Mouse (Mus musculus) limb, embryonic 11.5 days (tissue): ENCODE data around the gene Atp5c1. TPM values are rescaled to one million over a fixed set of nuclear protein-coding genes. Genes with fewer than 3 reads are reported as not detected.
A peak's percentile ranks its signal among the peaks of the same experiment; 100 is the strongest.

Experiments
- ATAC-seq: fragments of 200-750 bp; cut with Nextera tagmentation; 2 replicates; pipeline ENCODE4 v1.8.0; 2017; ENCODE audit warnings: low read depth; ENCODE audit not compliant: insufficient number of reproducible peaks, low FRiP score, low TSS enrichment
- DNase-seq: peaks from one replicate; pipeline ENCODE4 v3.0.0-alpha.2; 2015; ENCODE audit warnings: low spot score
- H3K27ac ChIP-seq: fragments of 300-500 bp; sonication (generic); replicated peaks from 2 replicates; pipeline ENCODE4 v1.5.1; 2014; ENCODE audit warnings: low read depth, mild to moderate bottlenecking, low read length
- H3K27me3 ChIP-seq: fragments of 300-500 bp; sonication (generic); 2 replicates; pipeline ENCODE4 v1.6.1; 2014; ENCODE audit warnings: mild to moderate bottlenecking, low read length, mixed read lengths; ENCODE audit not compliant: control insufficient read depth, insufficient read depth
- H3K36me3 ChIP-seq: fragments of 300-500 bp; sonication (generic); 2 replicates; pipeline ENCODE4 v1.6.1; 2014; ENCODE audit warnings: mild to moderate bottlenecking, low read length, moderate library complexity, mixed read lengths; ENCODE audit not compliant: control insufficient read depth, insufficient read depth
- H3K4me1 ChIP-seq: fragments of 300-500 bp; sonication (generic); 2 replicates; pipeline ENCODE4 v1.6.1; 2014; ENCODE audit warnings: low read length, mixed read lengths; ENCODE audit not compliant: control insufficient read depth, insufficient read depth
- H3K4me2 ChIP-seq: fragments of 300-500 bp; sonication (generic); 2 replicates; pipeline ENCODE4 v1.6.1; 2014; ENCODE audit warnings: low read depth, mild to moderate bottlenecking, moderate library complexity; ENCODE audit not compliant: severe bottlenecking
- H3K4me3 ChIP-seq: fragments of 300-500 bp; sonication (generic); 2 replicates; pipeline ENCODE4 v1.5.1; 2014; ENCODE audit warnings: low read depth, low read length
- H3K9ac ChIP-seq: fragments of 300-500 bp; sonication (generic); 2 replicates; pipeline ENCODE4 v1.6.1; 2014; ENCODE audit warnings: mild to moderate bottlenecking, low read length
- H3K9me3 ChIP-seq: fragments of 300-500 bp; sonication (generic); 2 replicates; pipeline ENCODE4 v1.6.1; 2016; ENCODE audit warnings: low read length; ENCODE audit not compliant: control insufficient read depth
- WGBS: fragments of 180-500 bp; shearing (Covaris S2); extraction: QIAGEN DNeasy Blood & Tissue Kit; methylation state at CpG from one replicate; pipeline ENCODE4 v1.1.7; 2014; 5-methylcytosine and 5-hydroxymethylcytosine counted together
- polyA plus RNA-seq: library from polyadenylated mRNA; unstranded; fragments of >200 nt; fragmentation: Nextera tagmentation; extraction: Ambion mirVana; gene quantifications from 2 replicates; pipeline ENCODE4 v1.2.1, GENCODE M21; 2014

Atp5c1 gene
- polyA plus RNA-seq, 1 experiment from 2014 or later: 607 TPM

DNA sequence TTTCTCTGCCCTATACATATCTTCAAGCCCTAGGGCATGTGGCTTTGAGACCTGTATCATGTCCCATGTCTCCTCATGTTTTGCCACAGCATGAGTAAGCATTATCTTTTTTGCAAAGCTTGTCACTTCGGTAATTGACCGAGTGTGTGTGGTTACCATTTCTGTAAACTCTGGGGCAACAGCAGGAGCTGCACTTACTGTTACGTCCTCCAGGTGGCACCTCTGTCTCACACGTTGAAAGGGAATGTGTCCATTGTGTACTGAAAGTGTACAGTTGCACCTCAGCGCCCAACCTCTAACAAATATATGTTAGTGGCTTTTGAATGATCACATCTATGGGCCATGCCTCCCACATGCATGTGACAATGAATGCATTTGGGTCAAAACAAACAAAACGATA lies 20.9 kb upstream of the Atp5c1 start:
- H3K4me2 ChIP-seq: no peak overlapping the region
- no peak overlapping the region for H3K4me3 ChIP-seq
- H3K9ac ChIP-seq: no peak overlapping the region
- ATAC-seq: no peak
- peak; percentile 57 for DNase-seq
- no peaks in the 10 kb centered on the region for H3K27me3 ChIP-seq
- no peaks in the 10 kb centered on the region for H3K9me3 ChIP-seq
- no peaks in the 10 kb centered on the region for H3K36me3 ChIP-seq
- no peak overlapping the region for H3K27ac ChIP-seq
- 47% methylated on average over 6 of the region's 6 CpGs for WGBS
- no peaks in the 10 kb centered on the region for H3K4me1 ChIP-seq

DNA sequence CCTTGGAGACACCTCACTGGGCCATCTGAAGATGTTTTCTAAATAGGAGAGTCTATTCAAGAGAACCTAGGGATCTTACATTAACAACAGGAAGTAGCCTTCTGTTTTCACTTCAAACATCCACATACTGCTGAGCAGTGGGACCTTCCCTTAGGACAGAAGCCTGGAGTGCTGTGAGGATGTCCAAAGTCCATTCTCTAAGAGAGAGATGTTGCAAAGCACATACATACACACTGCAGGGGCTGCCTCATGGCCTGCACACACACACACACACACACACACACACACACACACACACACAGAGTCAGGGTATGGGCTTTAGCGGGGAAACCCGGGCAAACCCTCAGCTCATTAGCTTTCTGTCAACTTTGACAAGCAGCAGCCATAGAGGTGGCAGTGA lies 20.2 kb upstream of the Atp5c1 start:
- ATAC-seq (no peak), DNase-seq (no peak)
- Histone ChIP-seq H3K27ac (no peak overlapping the region), H3K4me2 (no peak overlapping the region), H3K4me3 (no peak overlapping the region), H3K36me3 (no peaks in the 10 kb centered on the region), H3K9ac (no peak overlapping the region), H3K4me1 (no peaks in the 10 kb centered on the region), H3K9me3 (no peaks in the 10 kb centered on the region), H3K27me3 (no peaks in the 10 kb centered on the region)
- 72% methylated on average over 2 of the region's 2 CpGs for WGBS

DNA sequence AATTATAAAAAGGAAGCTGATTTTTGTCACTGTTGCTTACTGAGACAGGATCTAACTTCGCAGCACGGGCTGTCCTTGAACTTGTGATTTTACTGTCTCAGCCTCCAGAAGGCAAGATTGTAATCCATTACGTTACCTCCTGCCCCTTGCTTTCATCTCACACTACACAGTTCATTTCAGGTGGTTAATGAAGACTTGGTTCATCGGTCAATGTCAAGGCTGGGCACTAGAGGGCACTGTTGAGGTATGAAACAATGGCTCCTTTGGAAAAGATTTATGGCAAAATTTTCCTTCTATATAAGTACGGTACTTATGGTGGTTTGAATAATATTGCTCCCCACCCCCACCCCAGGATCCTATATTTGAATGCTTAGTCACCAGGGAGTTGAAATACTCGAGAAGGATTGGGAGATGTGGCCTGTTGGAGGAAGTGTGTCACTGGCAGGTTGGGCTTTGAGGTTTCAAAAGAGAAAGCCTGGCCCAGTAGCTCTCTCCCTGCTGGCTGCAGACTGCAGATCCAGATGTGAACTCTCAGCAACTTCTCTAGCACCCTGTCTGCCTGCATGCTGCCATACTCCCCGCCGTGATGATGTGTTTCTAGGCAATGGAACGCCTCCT lies 18.4 kb upstream of the Atp5c1 start:
- WGBS: 32% methylated on average over 9 of the region's 9 CpGs
- Histone ChIP-seq H3K4me3 (no peak overlapping the region), H3K9ac (no peak overlapping the region), H3K36me3 (peaks cover 4% of the 10 kb centered on the region; the same call in 1 of the 2 replicates), H3K27ac (no peak overlapping the region), H3K9me3 (no peaks in the 10 kb centered on the region), H3K4me1 (no peaks in the 10 kb centered on the region), H3K4me2 (no peak overlapping the region), H3K27me3 (no peaks in the 10 kb centered on the region)
- DNase-seq (peak; percentile 77), ATAC-seq (no peak; the same call in 1 of the 2 replicates)

DNA sequence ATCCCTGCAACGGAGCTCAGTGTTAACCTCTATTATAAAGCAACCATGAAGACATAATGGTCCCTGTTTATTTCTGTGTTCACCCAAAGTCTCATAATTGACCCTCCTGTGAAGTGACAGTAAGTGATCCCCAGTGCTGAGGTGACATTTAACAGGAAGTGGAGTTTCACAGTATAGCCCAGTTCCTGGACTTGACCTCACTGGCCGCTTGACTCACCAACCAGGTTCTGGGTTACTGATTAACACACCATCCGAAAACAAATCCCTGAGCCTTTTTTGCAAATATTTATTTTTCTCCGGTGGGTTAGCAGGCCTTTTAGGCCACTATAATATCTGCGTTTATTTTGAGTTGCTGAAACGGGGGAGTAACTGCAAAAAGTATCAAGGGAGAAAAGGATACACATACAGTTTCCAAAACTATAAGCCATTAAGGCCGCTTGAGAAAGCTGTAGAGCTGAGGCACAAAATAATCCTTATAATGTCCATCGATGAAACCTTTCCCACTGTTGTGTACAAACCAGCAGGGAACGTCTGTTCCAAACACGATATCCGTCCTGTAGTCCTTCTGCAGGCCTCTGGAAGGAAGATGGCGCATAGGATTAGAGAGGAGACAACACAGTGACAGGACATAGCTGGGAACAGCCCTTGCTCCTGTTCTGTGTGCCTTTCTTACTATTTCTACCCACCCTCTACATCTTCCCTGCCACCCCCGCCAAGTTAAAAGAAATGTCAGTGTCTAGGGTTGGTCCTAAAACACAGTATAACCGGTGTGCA lies 14.2 kb upstream of the Atp5c1 start:
- Histone ChIP-seq H3K27me3 (no peaks in the 10 kb centered on the region), H3K4me1 (no peaks in the 10 kb centered on the region), H3K4me3 (no peak overlapping the region), H3K36me3 (peaks cover 19% of the 10 kb centered on the region), H3K27ac (no peak overlapping the region), H3K9ac (no peak overlapping the region), H3K9me3 (no peaks in the 10 kb centered on the region), H3K4me2 (no peak overlapping the region)
- ATAC-seq (no peak), DNase-seq (no peak)
- WGBS: 91% methylated on average over 14 of the region's 14 CpGs

DNA sequence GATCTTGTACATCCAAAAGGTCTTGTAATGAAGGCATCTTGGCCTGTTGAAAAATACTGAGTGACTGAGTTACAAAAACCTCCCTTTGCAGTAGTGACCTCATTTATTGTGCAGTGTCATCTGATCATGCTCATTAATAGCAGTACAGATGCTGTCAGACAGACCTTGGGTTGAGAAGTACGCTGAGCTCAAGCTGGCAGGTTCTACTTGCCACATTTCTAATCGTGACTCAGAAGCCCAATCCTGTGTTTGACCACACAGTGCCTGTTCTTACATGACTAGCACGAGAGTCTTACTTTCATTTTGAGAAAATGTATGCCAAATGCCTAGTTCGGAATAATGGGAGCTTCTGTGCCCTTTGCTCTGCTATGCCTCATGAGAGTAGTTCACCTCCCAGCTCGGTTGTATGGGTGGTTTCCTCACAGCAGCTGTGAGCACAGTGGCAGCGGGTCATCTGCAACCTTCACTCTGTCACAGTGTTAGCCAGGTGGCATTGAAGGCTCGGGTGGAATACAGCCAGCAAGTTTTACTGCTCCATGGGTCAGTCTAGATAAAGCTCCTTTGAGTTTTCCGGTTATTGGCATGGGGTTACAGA lies 7.0 kb upstream of the Atp5c1 start:
- ATAC-seq (no peak), DNase-seq (no peak)
- Histone ChIP-seq H3K4me2 (no peak overlapping the region), H3K27ac (no peak overlapping the region), H3K36me3 (peaks cover 14% of the 10 kb centered on the region), H3K4me3 (no peak overlapping the region), H3K27me3 (no peaks in the 10 kb centered on the region), H3K9me3 (no peaks in the 10 kb centered on the region), H3K4me1 (no peaks in the 10 kb centered on the region), H3K9ac (no peak overlapping the region)
- WGBS: 89% methylated on average over 8 of the region's 8 CpGs

DNA sequence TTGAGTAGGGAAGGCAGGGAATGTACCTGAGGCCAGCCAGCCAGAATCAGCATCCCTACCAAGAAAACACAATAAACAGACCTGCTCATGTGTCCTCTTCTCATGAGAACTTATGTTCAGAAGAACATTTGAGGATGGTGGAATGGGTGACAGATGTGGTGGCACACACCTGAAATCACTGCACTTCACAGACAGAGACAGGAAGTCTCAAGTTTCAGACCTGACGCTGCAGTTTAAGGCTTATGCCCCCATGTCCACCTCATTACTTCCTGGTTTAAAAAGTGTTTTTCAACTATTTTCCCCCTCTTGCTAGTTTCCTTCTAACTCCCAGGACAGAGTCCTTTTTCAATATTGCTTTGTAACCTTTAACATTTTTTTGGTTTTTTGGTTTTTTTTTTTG lies 2.4 kb upstream of the Atp5c1 start:
- no peaks in the 10 kb centered on the region for H3K27me3 ChIP-seq
- peaks cover 11% of the 10 kb centered on the region; the same call in 1 of the 2 replicates for H3K4me1 ChIP-seq
- H3K9me3 ChIP-seq: no peaks in the 10 kb centered on the region
- no peak overlapping the region for H3K9ac ChIP-seq
- peaks cover 3% of the 10 kb centered on the region; the same call in 1 of the 2 replicates for H3K36me3 ChIP-seq
- DNase-seq: no peak
- H3K27ac ChIP-seq: no peak overlapping the region
- no peak overlapping the region for H3K4me3 ChIP-seq
- no peak for ATAC-seq
- H3K4me2 ChIP-seq: no peak overlapping the region
- WGBS: 34% methylated on average over 1 of the region's 1 CpGs

DNA sequence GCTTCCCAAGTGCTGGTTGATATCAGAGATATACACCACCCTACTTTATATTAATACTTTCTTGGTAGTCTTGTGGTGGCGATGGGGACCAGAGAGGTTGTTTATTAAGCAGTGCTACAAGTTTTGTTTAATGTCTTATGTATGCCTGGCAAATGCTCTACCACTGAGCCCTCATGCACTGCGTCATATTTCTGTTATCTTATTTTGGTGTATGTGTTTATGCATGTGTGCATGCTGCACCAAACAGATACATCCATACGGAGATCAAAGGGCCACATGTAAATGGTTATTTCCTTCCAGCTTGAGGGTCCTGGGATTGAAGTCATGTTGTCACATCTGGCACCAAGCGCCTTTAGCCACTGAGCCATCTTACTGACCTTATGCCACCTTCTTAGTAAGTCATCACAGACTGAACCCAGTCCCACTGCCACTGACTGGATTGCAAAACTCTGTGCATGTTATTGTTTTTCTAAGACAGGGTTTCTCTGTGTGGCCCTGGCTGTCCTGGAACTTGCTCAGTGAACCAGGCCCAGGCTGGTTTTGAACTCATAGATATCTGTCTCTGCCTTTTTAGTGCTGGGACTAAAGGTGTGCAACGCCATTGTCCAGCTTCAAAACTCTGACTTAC lies 1.3 kb upstream of the Atp5c1 start:
- ATAC-seq (no peak), DNase-seq (no peak)
- Histone ChIP-seq H3K27me3 (no peaks in the 10 kb centered on the region), H3K27ac (no peak overlapping the region), H3K36me3 (no peaks in the 10 kb centered on the region), H3K9ac (no peak overlapping the region), H3K4me2 (peak overlapping the region; percentile 60), H3K4me1 (peaks cover 11% of the 10 kb centered on the region; the same call in 1 of the 2 replicates), H3K4me3 (peak overlapping the region; percentile 70), H3K9me3 (no peaks in the 10 kb centered on the region)
- 82% methylated on average over 5 of the region's 5 CpGs for WGBS

DNA sequence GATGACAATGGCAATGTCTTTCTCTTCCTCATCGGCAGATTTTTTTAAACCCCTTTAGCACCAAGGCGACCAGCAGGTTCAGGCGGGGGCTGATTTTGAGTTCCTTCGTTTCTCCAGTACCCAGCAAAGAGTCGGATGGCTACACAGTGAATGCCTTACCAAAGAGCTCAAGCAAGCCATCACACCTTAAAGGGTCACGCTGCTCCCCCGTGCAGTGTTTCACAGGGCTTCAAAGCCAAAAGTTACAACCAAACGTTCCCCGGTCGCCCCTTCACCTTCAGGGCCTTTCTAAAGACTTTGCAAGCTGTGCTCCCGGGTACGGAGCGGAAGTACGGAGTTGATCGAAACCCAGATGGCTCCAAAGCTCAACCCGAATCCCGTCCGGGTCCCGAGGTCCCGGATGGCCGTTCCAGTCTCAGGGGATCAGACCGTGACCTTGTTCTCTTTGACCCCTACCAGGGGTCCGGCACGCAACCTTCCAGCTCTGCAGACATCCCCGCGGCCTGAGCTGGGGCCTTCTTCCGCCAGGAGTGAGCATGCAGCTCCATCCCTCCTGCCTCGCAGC lies 483 bp downstream of the Atp5c1 start:
- Histone ChIP-seq H3K9ac (peak overlapping the region; percentile 89), H3K9me3 (no peaks in the 10 kb centered on the region), H3K27me3 (no peaks in the 10 kb centered on the region), H3K27ac (peak overlapping the region; percentile 49), H3K4me2 (peak overlapping the region; percentile 77), H3K4me3 (peak overlapping the region; percentile 70), H3K36me3 (peaks cover 2% of the 10 kb centered on the region; the same call in 1 of the 2 replicates), H3K4me1 (peaks cover 11% of the 10 kb centered on the region; the same call in 1 of the 2 replicates)
- WGBS: under 1% methylated on average over 28 of the region's 28 CpGs
- no peak; the same call in 1 of the 2 replicates for ATAC-seq
- no peak for DNase-seq
